Mouse (Mus musculus): ENCODE measurements around the gene Gm9821. TPM values are rescaled to one million over a fixed set of nuclear protein-coding genes. Genes with fewer than 3 reads are reported as not detected.

The Gm9821 gene
- polyA plus RNA-seq, 1 experiment from 2014 or later: 0.44 TPM

- Histone ChIP-seq H3K4me2 (replicated peaks) (no peak overlapping the region), H3K9me3 (no peaks in the 10 kb centered on the region), H3K4me3 (replicated peaks) (no peak overlapping the region), H3K27ac (no peak overlapping the region), H3K4me1 (replicated peaks) (peaks cover 24% of the 10 kb centered on the region), H3K27me3 (replicated peaks) (no peaks in the 10 kb centered on the region), H3K9ac (no peak overlapping the region), H3K36me3 (peaks cover 38% of the 10 kb centered on the region)
- no peak for ATAC-seq
- whole genome bisulfite sequencing: 70% methylated on average over 6 of the region's 6 CpGs
Observed at GRCm38 (mm10) chr2:91942356-91942755, 3.1 kb upstream of the Gm9821 start.

DNA sequence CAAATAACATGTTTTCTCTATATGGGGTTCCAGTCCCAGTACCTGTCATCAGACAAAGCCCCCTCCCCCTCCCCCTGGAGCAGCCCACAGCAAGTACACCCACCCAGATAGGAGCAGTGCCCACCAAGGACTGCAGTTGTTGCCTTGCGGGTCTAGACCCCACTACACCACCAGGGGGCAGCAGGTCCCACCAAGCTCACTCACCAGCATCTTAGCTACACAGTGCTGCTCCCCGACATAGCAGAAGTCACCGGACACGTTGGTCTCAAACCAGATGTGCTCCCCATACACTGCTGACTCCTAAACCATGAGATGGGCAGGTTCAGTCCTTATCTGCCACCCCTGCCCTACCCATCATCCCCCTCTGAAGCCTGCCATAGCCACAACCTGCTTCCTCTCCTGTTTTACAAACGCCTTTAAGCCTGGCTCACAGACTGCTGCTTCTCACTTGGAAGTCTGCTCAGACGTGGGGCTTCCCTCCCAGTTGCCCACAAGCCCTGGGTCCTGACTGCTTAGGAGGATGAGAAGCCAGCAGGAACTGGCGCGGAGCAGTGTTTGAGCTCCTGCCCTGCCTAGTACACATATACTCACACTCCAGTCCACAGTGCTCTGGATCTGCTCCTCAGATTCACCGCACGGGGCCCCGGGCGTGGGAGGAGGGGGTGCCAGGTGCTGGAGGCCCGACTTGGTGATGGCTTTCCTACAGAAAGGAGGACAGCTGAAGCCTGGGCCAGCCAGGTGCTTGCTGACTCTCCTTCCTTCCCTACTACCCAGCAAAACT lies 1.1 kb upstream of the Gm9821 start:
- peak overlapping the region; percentile 5; the same call in 1 of the 2 replicates for H3K9ac ChIP-seq
- H3K4me3 ChIP-seq (replicated peaks): no peak overlapping the region
- no peaks in the 10 kb centered on the region for H3K9me3 ChIP-seq
- 43% methylated on average over 13 of the region's 13 CpGs for WGBS
- no peak overlapping the region for H3K27ac ChIP-seq
- H3K36me3 ChIP-seq: peaks cover 18% of the 10 kb centered on the region
- ATAC-seq: peak; percentile 60
- H3K27me3 ChIP-seq (replicated peaks): no peaks in the 10 kb centered on the region
- H3K4me1 ChIP-seq (replicated peaks): peaks cover 42% of the 10 kb centered on the region
- H3K4me2 ChIP-seq (replicated peaks): no peak overlapping the region

GRCm38 (mm10) chr2:91946836-91947235 lies 1.3 kb downstream of the Gm9821 start:
- ATAC-seq: peak; percentile 48
- 41% methylated on average over 6 of the region's 6 CpGs for WGBS
- H3K27me3 ChIP-seq (replicated peaks): no peaks in the 10 kb centered on the region
- peaks cover 58% of the 10 kb centered on the region for H3K4me1 ChIP-seq (replicated peaks)
- H3K9me3 ChIP-seq: no peaks in the 10 kb centered on the region
- H3K4me3 ChIP-seq (replicated peaks): no peak overlapping the region
- H3K36me3 ChIP-seq: 0 out of 2 replicates have a peak, but pooled peaks cover 1% of the 10 kb centered on the region
- H3K4me2 ChIP-seq (replicated peaks): no peak overlapping the region
- no peak overlapping the region; the same call in 1 of the 2 replicates for H3K9ac ChIP-seq
- no peak overlapping the region for H3K27ac ChIP-seq

DNA sequence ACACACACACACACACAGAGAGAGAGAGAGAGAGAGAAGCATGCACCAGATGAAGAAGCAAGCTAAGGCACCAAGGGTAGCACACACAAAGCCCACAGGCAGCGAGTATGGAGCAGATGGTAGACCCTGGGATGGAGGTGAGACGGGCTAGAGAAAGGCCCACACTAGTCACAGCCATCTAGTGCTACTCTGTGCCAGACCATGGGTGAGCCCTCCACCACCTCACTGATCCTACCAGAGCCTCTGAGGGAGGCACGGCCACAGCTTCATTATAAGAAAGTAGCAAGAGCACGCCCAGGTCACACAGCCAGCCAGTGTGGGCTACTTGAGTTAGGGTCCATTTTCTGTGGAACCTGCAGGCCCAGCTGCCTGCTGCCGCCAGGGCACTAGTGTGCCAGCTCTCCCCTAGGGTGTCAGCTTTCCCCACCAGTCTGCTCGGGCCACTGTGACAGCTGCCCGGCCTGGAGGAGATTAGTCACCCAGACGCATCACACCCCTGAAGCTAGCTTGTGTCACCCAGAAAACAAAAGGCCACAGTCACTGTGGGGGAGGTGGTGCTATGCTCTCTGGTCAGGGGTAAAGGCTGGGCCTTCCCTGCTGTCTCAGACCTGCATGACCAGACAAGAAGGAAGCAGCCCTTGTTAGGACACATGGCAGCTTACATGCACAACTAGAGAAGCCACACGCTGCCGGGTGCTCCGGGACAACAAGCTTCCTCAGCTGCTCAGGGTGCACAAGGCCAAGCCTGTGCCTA lies 2.1 kb downstream of the Gm9821 start:
- Histone ChIP-seq H3K4me3 (replicated peaks) (no peak overlapping the region), H3K27ac (peak overlapping the region; percentile 45), H3K9ac (0 out of 2 replicates have a peak overlapping the region, but pooled peaks have one; percentile 0), H3K27me3 (replicated peaks) (no peaks in the 10 kb centered on the region), H3K36me3 (no peaks in the 10 kb centered on the region), H3K4me1 (replicated peaks) (peaks cover 58% of the 10 kb centered on the region), H3K9me3 (no peaks in the 10 kb centered on the region), H3K4me2 (replicated peaks) (peak overlapping the region; percentile 17; the same call in 1 of the 2 replicates)
- peak; percentile 34 for ATAC-seq
- WGBS: 60% methylated on average over 11 of the region's 11 CpGs

DNA sequence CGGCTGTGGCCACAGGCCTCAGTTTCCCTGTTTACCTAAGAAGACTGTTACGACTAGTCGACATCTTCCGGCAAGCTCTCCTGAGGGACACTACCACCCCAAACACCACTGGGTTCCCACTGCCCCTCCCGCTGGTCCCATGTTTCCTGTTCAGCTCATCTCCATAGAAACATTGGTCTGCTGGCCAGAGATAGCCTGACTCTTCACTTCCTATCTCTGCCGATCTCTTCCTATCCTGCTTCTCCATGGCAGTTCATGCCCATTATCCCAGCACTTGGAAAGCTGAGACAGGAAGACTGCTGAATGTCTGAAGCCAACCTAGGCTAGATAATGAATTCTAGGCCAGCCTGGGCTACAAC lies 2.6 kb downstream of the Gm9821 start:
- Histone ChIP-seq H3K9ac (0 out of 2 replicates have a peak overlapping the region, but pooled peaks have one; percentile 0), H3K4me2 (replicated peaks) (peak overlapping the region; percentile 17; the same call in 1 of the 2 replicates), H3K4me3 (replicated peaks) (no peak overlapping the region), H3K27me3 (replicated peaks) (no peaks in the 10 kb centered on the region), H3K4me1 (replicated peaks) (peaks cover 58% of the 10 kb centered on the region), H3K36me3 (no peaks in the 10 kb centered on the region), H3K9me3 (no peaks in the 10 kb centered on the region), H3K27ac (0 out of 2 replicates have a peak overlapping the region, but pooled peaks have one; percentile 45)
- no peak for ATAC-seq
- WGBS: 64% methylated on average over 6 of the region's 6 CpGs

- no peak for ATAC-seq
- WGBS: 66% methylated on average over 3 of the region's 3 CpGs
- Histone ChIP-seq H3K36me3 (no peaks in the 10 kb centered on the region), H3K27ac (no peak overlapping the region; the same call in 1 of the 2 replicates), H3K4me2 (replicated peaks) (no peak overlapping the region), H3K27me3 (replicated peaks) (no peaks in the 10 kb centered on the region), H3K9ac (no peak overlapping the region), H3K4me3 (replicated peaks) (no peak overlapping the region), H3K4me1 (replicated peaks) (peaks cover 64% of the 10 kb centered on the region), H3K9me3 (no peaks in the 10 kb centered on the region)
Observed at GRCm38 (mm10) chr2:91948792-91949241, 3.3 kb downstream of the Gm9821 start.

GRCm38 (mm10) chr2:91949411-91950274 lies 4.1 kb downstream of the Gm9821 start:
- Histone ChIP-seq H3K4me3 (replicated peaks) (no peak overlapping the region), H3K4me2 (replicated peaks) (peak overlapping the region; percentile 48), H3K9ac (peak overlapping the region; percentile 22), H3K27me3 (replicated peaks) (no peaks in the 10 kb centered on the region), H3K9me3 (no peaks in the 10 kb centered on the region), H3K4me1 (replicated peaks) (peaks cover 66% of the 10 kb centered on the region), H3K27ac (peak overlapping the region; percentile 75), H3K36me3 (no peaks in the 10 kb centered on the region)
- ATAC-seq: peak; percentile 11
- WGBS: 69% methylated on average over 17 of the region's 17 CpGs

GRCm38 (mm10) chr2:91950275-91951085 lies 5.0 kb downstream of the Gm9821 start:
- Histone ChIP-seq H3K9ac (peak overlapping the region; percentile 22), H3K27ac (peak overlapping the region; percentile 75), H3K4me2 (replicated peaks) (peak overlapping the region; percentile 48), H3K36me3 (no peaks in the 10 kb centered on the region), H3K4me3 (replicated peaks) (no peak overlapping the region), H3K9me3 (no peaks in the 10 kb centered on the region), H3K27me3 (replicated peaks) (no peaks in the 10 kb centered on the region), H3K4me1 (replicated peaks) (peaks cover 67% of the 10 kb centered on the region)
- WGBS: 18% methylated on average over 15 of the region's 15 CpGs
- ATAC-seq: peak; percentile 58

- Histone ChIP-seq H3K4me3 (replicated peaks) (no peak overlapping the region), H3K9ac (no peak overlapping the region), H3K36me3 (no peaks in the 10 kb centered on the region), H3K4me2 (replicated peaks) (no peak overlapping the region), H3K9me3 (no peaks in the 10 kb centered on the region), H3K4me1 (replicated peaks) (peaks cover 71% of the 10 kb centered on the region), H3K27ac (peak overlapping the region; percentile 45), H3K27me3 (replicated peaks) (no peaks in the 10 kb centered on the region)
- 11% methylated on average over 5 of the region's 5 CpGs for WGBS
- ATAC-seq: 0 out of 2 replicates have a peak, but pooled peaks have one; percentile 24
Observed at GRCm38 (mm10) chr2:91953825-91954224, 8.3 kb downstream of the Gm9821 start.

DNA sequence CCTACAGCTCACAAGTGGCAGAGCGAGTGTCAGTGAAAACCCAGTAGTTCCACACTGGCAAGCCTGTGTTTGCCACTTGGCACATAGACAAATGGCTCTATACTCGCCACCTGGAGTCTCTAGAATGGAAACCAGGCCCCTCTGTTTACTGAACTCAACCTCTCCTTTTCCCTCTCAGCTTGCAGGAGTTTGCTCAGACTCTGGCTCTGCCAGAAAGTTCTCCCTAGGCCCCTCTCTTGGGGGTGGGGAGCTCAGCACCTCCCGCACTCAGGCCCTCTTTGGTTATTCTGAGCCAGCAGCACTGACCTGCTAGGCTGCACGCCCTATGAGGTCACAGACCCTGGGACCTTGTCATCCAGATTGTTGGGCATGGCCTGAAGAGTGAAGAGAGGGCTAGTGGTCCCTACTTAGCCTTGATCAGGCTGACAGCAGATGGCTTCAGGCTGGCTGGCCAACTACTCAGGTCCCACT lies 9.7 kb downstream of the Gm9821 start:
- 0 out of 2 replicates have a peak overlapping the region, but pooled peaks have one; percentile 44 for H3K27ac ChIP-seq
- ATAC-seq: no peak
- H3K4me3 ChIP-seq (replicated peaks): no peak overlapping the region
- WGBS: 64% methylated on average over 4 of the region's 4 CpGs
- peaks cover 71% of the 10 kb centered on the region for H3K4me1 ChIP-seq (replicated peaks)
- no peak overlapping the region for H3K4me2 ChIP-seq (replicated peaks)
- no peaks in the 10 kb centered on the region for H3K36me3 ChIP-seq
- H3K9me3 ChIP-seq: no peaks in the 10 kb centered on the region
- no peak overlapping the region for H3K9ac ChIP-seq
- no peaks in the 10 kb centered on the region for H3K27me3 ChIP-seq (replicated peaks)

- Histone ChIP-seq H3K27me3 (replicated peaks) (no peaks in the 10 kb centered on the region), H3K4me3 (replicated peaks) (no peak overlapping the region), H3K4me2 (replicated peaks) (no peak overlapping the region), H3K4me1 (replicated peaks) (peaks cover 70% of the 10 kb centered on the region), H3K36me3 (no peaks in the 10 kb centered on the region), H3K9ac (no peak overlapping the region), H3K9me3 (no peaks in the 10 kb centered on the region), H3K27ac (peak overlapping the region; percentile 32)
- 83% methylated on average over 6 of the region's 6 CpGs for WGBS
- ATAC-seq: no peak
Observed at GRCm38 (mm10) chr2:91955875-91956274, 10.4 kb downstream of the Gm9821 start.
